Mouse (Mus musculus): ENCODE data around the gene Atad5.

- no peak for TF ChIP-seq CTCF (IDR thresholded peaks at IDR 0.05; ENCODE audit: control insufficient read depth, insufficient read depth, low read length)
- TF ChIP-seq POLR2A (IDR thresholded peaks at IDR 0.05; ENCODE audit: borderline replicate concordance, control insufficient read depth, low read depth, low read length) = no peak
Observed at GRCm38 (mm10) chr11:80181021-80181749, 92.0 kb downstream of the Atad5 start.

Measured in bone marrow, adult 2 months (tissue).